Mouse (Mus musculus) ES-E14 (cell line): Measurements from ENCODE around the gene Lad1. TPM values are rescaled to one million over a fixed set of nuclear protein-coding genes. Genes with fewer than 3 reads are reported as not detected.

ENCODE experiments used
- DNase-seq: peaks from one replicate; pipeline ENCODE4 v3.0.0-alpha.2; 2013; ENCODE audit warnings: low read depth, low spot score
- H3K27ac ChIP-seq: 2 replicates; pipeline ENCODE4 v1.5.1; 2012; ENCODE audit warnings: low read depth, mild to moderate bottlenecking, low read length, moderate library complexity, mixed read lengths; ENCODE audit not compliant: poor library complexity, insufficient read depth, severe bottlenecking
- H3K36me3 ChIP-seq: 2 replicates; pipeline ENCODE4 v1.6.1; 2012; ENCODE audit warnings: mild to moderate bottlenecking, low read length, moderate library complexity, mixed read lengths; ENCODE audit not compliant: control insufficient read depth, poor library complexity, insufficient read depth, severe bottlenecking
- H3K4me1 ChIP-seq, 2 experiments: fragments of 150-350 bp in 1 of 2; sonication (generic) in 1 of 2; 2 replicates each; pipeline ENCODE4 v1.6.1; 2012; ENCODE audit warnings: low read length in 2 of 2, mild to moderate bottlenecking in 1 of 2, mixed read lengths in 1 of 2; ENCODE audit not compliant: control insufficient read depth in 2 of 2, insufficient read depth in 2 of 2, poor library complexity in 1 of 2
- H3K4me3 ChIP-seq, 2 experiments: fragments of 150-350 bp in 1 of 2; sonication (generic) in 1 of 2; 2 replicates each; pipeline ENCODE4 v1.5.1; 2012; ENCODE audit warnings: low read length in 2 of 2, low read depth in 1 of 2, mild to moderate bottlenecking in 1 of 2, mixed read lengths in 1 of 2; ENCODE audit not compliant: insufficient read depth in 1 of 2, poor library complexity in 1 of 2, severe bottlenecking in 1 of 2
- H3K9ac ChIP-seq: 2 replicates; pipeline ENCODE4 v1.6.1; 2012; ENCODE audit warnings: low read depth, mild to moderate bottlenecking, low read length, mixed read lengths; ENCODE audit not compliant: poor library complexity, insufficient read depth, severe bottlenecking
- H3K9me3 ChIP-seq: fragments of 150-350 bp; sonication (generic); 2 replicates; pipeline ENCODE4 v1.6.1; 2012; ENCODE audit warnings: low read depth, mild to moderate bottlenecking, low read length; ENCODE audit not compliant: control insufficient read depth, insufficient read depth
- CHD2 ChIP-seq: IDR thresholded peaks from 2 replicates; pipeline ENCODE4 v1.6.1; 2014; ENCODE audit warnings: mild to moderate bottlenecking, low read depth, low read length, inconsistent platforms
- HCFC1 ChIP-seq: IDR thresholded peaks from 2 replicates; pipeline ENCODE4 v1.6.1; 2012; ENCODE audit warnings: low read length, inconsistent platforms, borderline replicate concordance; ENCODE audit not compliant: insufficient read depth
- MAFK ChIP-seq: IDR thresholded peaks from 2 replicates; pipeline ENCODE4 v1.6.1; 2014; ENCODE audit warnings: mild to moderate bottlenecking, low read depth, low read length, inconsistent platforms; ENCODE audit not compliant: insufficient read depth
- ZC3H11A ChIP-seq: IDR thresholded peaks from 2 replicates; pipeline ENCODE4 v1.6.1; 2012; ENCODE audit warnings: low read depth, mild to moderate bottlenecking, inconsistent platforms, low read length, borderline replicate concordance
- ZNF384 ChIP-seq: IDR thresholded peaks from 2 replicates; pipeline ENCODE4 v1.6.1; 2012; ENCODE audit warnings: low read depth, low read length, inconsistent platforms
- in situ Hi-C, 2 experiments: fragments of 600-800 bp; cut with MboI; formaldehyde crosslinking; loops; one replicate each; pipeline ENCODE4 v1.15.1; 2025; ENCODE audit warnings: low sequenced_read_pairs in 2 of 2, inconsistent platforms in 1 of 2; ENCODE audit not compliant: unreplicated experiment in 2 of 2
- total RNA-seq: library from RNA; depleted of rRNA; stranded (reverse); fragments of 300-350 nt; gene quantifications from 2 replicates; pipeline ENCODE4 v1.2.3, GENCODE M21; 2012

Gene Lad1
- total RNA-seq, 1 experiment, result 5.2 TPM

DNA sequence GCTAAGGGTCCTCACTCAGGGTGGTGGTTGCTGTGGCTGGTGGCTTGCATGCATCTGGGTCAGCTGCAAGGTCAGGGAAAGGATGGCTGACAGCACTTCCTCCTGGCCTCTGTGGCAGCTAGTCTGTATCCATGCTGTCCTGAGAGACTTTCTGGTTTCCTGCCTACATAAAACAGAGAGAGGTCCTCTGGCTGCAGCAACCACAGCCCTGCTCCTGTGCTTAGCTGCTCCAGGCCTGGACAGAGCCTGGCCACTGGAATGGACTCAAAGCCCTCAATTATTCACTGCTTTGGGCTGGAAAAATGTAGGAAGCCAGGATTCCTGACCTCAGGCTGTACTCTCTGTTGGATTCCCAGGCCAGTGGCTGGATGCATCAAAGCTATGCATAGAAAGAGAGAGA lies 41.8 kb upstream of the Lad1 start:
- H3K4me1 ChIP-seq, result peaks cover 0 to 5% of the 10 kb centered on the region in 2 experiments; a peak in 1 of 4 replicates
- H3K4me3 ChIP-seq, result no peak overlapping the region
- in situ Hi-C loops, result no loop called here
- no peaks in the 10 kb centered on the region; the same call in 1 of the 2 replicates for H3K36me3 ChIP-seq
- no peak overlapping the region for H3K27ac ChIP-seq
- no peaks in the 10 kb centered on the region for H3K9me3 ChIP-seq
- no peak for DNase-seq
- no peak overlapping the region for H3K9ac ChIP-seq
- TF ChIP-seq CHD2, result no peak
- no peak for TF ChIP-seq MAFK
- no peak for TF ChIP-seq HCFC1
- TF ChIP-seq ZC3H11A, result no peak
- no peak for TF ChIP-seq ZNF384

- Histone ChIP-seq H3K36me3 (no peaks in the 10 kb centered on the region), H3K4me1 (peaks cover 0 to 5% of the 10 kb centered on the region in 2 experiments; a peak in 1 of 4 replicates), H3K9me3 (no peaks in the 10 kb centered on the region), H3K27ac (no peak overlapping the region), H3K4me3 (no peak overlapping the region), H3K9ac (no peak overlapping the region)
- in situ Hi-C loops, result no loop called here
- TF ChIP-seq ZNF384 (no peak), CHD2 (no peak), MAFK (no peak), ZC3H11A (no peak), HCFC1 (no peak)
- DNase-seq, result no peak
Measured at GRCm38 (mm10) chr1:135777046-135777445, 41.4 kb upstream of the Lad1 start.

DNA sequence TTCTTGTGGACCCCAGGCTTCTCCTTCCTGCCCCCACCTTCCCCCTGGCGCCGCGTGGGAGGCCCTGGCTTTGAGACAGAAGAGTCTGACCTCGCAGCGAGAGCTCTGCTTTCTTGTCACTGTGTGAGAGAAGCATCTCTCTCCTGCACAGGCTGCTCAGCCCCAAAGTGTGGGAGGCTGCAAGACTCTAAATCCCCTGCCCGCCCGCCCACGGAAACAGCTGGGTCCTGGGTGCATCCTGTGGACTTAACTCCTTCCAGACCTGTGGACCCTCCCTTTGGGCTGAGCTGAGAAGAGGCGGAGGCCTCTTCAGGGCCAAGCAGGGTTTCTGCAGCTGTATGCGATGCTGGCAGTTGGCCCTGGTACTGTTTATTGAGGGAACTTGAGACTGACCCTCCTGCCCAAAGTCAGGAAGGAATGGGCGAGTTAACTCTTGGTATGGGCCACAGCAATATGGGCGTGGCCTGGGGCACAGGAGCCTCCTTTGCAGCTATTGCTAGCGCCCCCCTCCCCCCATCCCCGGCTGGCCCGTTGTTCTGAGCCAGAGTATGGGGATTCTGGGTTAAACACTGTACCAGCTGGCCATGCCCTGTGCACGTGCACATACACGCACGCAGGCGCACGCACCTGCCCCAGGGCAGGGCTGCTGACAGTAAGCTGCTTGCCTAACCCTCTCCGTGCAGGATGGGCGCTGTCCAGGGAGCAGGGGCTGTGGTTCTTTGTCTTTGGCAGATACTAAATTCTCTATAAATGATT lies 39.4 kb upstream of the Lad1 start, which contains the start of gene Tnni1:
TSS of gene Tnni1 (plus strand) at position 655 of the 756 bp plus-strand sequence.
- Histone ChIP-seq H3K4me3 (no peak within 1 kb of the TSS), H3K4me1 (peaks cover 0 to 8% of the 10 kb centered on the region in 2 experiments; a peak in 1 of 4 replicates), H3K9ac (no peak within 1 kb of the TSS), H3K36me3 (no peaks in the 10 kb centered on the region), H3K9me3 (no peaks in the 10 kb centered on the region), H3K27ac (no peak within 1 kb of the TSS)
- DNase-seq, result no peak
- TF ChIP-seq CHD2 (no peak), HCFC1 (no peak), ZC3H11A (no peak)
- in situ Hi-C loops, result no loop called here

- Histone ChIP-seq H3K4me3 (no peak overlapping the region), H3K9ac (no peak overlapping the region), H3K36me3 (no peaks in the 10 kb centered on the region), H3K27ac (no peak overlapping the region), H3K4me1 (peaks cover 0 to 8% of the 10 kb centered on the region in 2 experiments; a peak in 1 of 4 replicates), H3K9me3 (no peaks in the 10 kb centered on the region)
- in situ Hi-C loops, result no loop called here
- TF ChIP-seq CHD2, result no peak
- no peak for TF ChIP-seq HCFC1
- TF ChIP-seq MAFK, result no peak
- TF ChIP-seq ZC3H11A, result no peak
- TF ChIP-seq ZNF384, result no peak
- DNase-seq, result peak; percentile 94
Measured at GRCm38 (mm10) chr1:135780649-135781048, 37.7 kb upstream of the Lad1 start.

DNA sequence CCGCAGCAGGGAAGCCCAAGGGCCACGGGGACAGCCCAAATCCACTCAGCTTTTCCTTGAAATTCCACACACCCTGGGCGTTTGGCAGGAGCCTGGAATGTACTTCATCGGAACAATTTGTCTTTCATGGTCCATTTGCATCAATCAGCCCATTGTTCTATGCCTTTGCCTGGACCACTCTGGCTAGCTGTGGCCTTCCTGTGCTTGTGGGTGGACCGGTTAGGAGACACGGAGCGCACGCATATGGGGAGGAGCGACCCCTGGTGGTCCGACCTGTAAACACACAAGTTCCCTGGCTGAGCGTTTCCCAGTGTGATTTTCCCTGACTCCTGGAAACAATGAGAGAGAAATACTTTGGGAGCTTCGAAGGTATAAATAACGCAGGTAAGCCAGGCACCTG lies 37.2 kb upstream of the Lad1 start:
- DNase-seq, result peak; percentile 80
- no peak overlapping the region for H3K9ac ChIP-seq
- no peak overlapping the region for H3K4me3 ChIP-seq
- H3K27ac ChIP-seq, result no peak overlapping the region
- H3K9me3 ChIP-seq, result no peaks in the 10 kb centered on the region
- TF ChIP-seq HCFC1, result no peak
- no peak for TF ChIP-seq MAFK
- no peak for TF ChIP-seq ZNF384
- TF ChIP-seq CHD2, result no peak
- no peak for TF ChIP-seq ZC3H11A
- no peaks in the 10 kb centered on the region for H3K36me3 ChIP-seq
- in situ Hi-C loops, result no loop called here
- H3K4me1 ChIP-seq, result peaks cover 0 to 8% of the 10 kb centered on the region in 2 experiments; a peak in 1 of 4 replicates
